Mouse (Mus musculus) stomach, postnatal 0 days (tissue): ENCODE measurements around the gene Gimap8. TPM values are rescaled to one million over a fixed set of nuclear protein-coding genes. Genes with fewer than 3 reads are reported as not detected.

Experiments used
- ATAC-seq: fragments of 200-750 bp; cut with Nextera tagmentation; 2 replicates; pipeline ENCODE4 v1.8.0; 2017; ENCODE audit not compliant: low FRiP score, low TSS enrichment
- DNase-seq: peaks from one replicate; pipeline ENCODE4 v3.0.0-alpha.2; 2016; ENCODE audit warnings: low spot score
- H3K27ac ChIP-seq: fragments of 300-500 bp; sonication (generic); replicated peaks from 2 replicates; pipeline ENCODE4 v1.5.1; 2014; ENCODE audit warnings: mild to moderate bottlenecking, control low read depth
- H3K27me3 ChIP-seq: fragments of 300-500 bp; sonication (generic); 2 replicates; pipeline ENCODE4 v1.6.1; 2014; ENCODE audit warnings: low read length; ENCODE audit not compliant: control insufficient read depth, insufficient read depth
- H3K36me3 ChIP-seq: fragments of 300-500 bp; sonication (generic); 2 replicates; pipeline ENCODE4 v1.6.1; 2014; ENCODE audit warnings: low read length, mixed read lengths; ENCODE audit not compliant: control insufficient read depth, insufficient read depth
- H3K4me1 ChIP-seq: fragments of 300-500 bp; sonication (generic); replicated peaks from 2 replicates; pipeline ENCODE4 v1.6.1; 2014; ENCODE audit warnings: antibody characterized with exemption; ENCODE audit not compliant: control insufficient read depth, insufficient read depth
- H3K4me2 ChIP-seq: fragments of 300-500 bp; sonication (generic); replicated peaks from 2 replicates; pipeline ENCODE4 v1.6.1; 2014; ENCODE audit warnings: low read depth, mild to moderate bottlenecking, control low read depth, moderate library complexity
- H3K4me3 ChIP-seq: fragments of 300-500 bp; sonication (generic); 2 replicates; pipeline ENCODE4 v1.5.1; 2014; ENCODE audit warnings: low read depth, low read length, control low read depth
- H3K9ac ChIP-seq: fragments of 300-500 bp; sonication (generic); 2 replicates; pipeline ENCODE4 v1.6.1; 2014; ENCODE audit warnings: mild to moderate bottlenecking, low read length, control low read depth, mixed read lengths
- H3K9me3 ChIP-seq: fragments of 300-500 bp; sonication (generic); 2 replicates; pipeline ENCODE4 v1.6.1; 2016; ENCODE audit warnings: low read length; ENCODE audit not compliant: control insufficient read depth
- CTCF ChIP-seq: IDR thresholded peaks from 2 replicates; pipeline ENCODE4 v1.5.1; 2016; ENCODE audit warnings: antibody characterized with exemption, low read depth, mild to moderate bottlenecking, moderate library complexity
- EP300 ChIP-seq: optimal IDR thresholded peaks from 2 replicates; pipeline ENCODE3; 2016; ENCODE audit warnings: antibody characterized with exemption
- WGBS: fragments of 180-500 bp; shearing (Covaris S2); extraction: QIAGEN DNeasy Blood & Tissue Kit; methylation state at CpG from one replicate; pipeline ENCODE4 v1.1.7; 2014; 5-methylcytosine and 5-hydroxymethylcytosine counted together
- polyA plus RNA-seq: library from polyadenylated mRNA; unstranded; fragments of >200 nt; fragmentation: Nextera tagmentation; extraction: Ambion mirVana; gene quantifications from 2 replicates; pipeline ENCODE4 v1.2.1, GENCODE M21; 2015

Gimap8 gene
- polyA plus RNA-seq, 1 experiment from 2014 or later: 0.74 TPM

DNA sequence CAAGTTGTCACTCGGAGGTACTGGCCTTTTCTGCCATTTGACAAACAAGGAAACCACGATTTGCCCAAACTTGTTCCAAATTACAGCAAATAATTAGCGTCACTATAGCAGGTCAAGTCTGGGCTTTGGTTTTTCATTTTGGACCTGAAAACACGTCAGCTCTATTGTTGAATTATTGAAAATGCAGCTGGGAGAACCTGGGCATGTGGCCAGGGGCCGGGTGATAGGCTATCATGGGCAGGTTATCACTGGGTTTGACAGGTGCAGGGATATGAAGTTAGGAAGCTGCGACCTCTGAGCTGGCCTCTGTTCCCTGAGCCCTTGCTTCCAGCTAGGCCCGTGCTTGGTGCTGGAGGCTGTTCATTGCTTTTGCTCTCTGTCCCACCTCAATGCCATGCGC is 16.2 kb upstream of the Gimap8 start:
- no peaks in the 10 kb centered on the region for H3K36me3 ChIP-seq
- no peak overlapping the region for H3K4me3 ChIP-seq
- DNase-seq: no peak
- H3K4me1 ChIP-seq: peaks cover 8% of the 10 kb centered on the region; the same call in 1 of the 2 replicates
- no peak overlapping the region for H3K27ac ChIP-seq
- TF ChIP-seq CTCF: no peak
- TF ChIP-seq EP300: no peak
- ATAC-seq: no peak
- H3K9me3 ChIP-seq: no peaks in the 10 kb centered on the region
- 74% methylated on average over 8 of the region's 8 CpGs for WGBS
- no peak overlapping the region for H3K4me2 ChIP-seq
- no peaks in the 10 kb centered on the region for H3K27me3 ChIP-seq
- no peak overlapping the region for H3K9ac ChIP-seq

- H3K4me3 ChIP-seq: no peak overlapping the region
- ATAC-seq (no peak), DNase-seq (no peak)
- no peaks in the 10 kb centered on the region for H3K36me3 ChIP-seq
- 79% methylated on average over 2 of the region's 2 CpGs for whole genome bisulfite sequencing
- no peak overlapping the region for H3K9ac ChIP-seq
- TF ChIP-seq EP300 (no peak), CTCF (no peak)
- H3K27ac ChIP-seq: no peak overlapping the region
- H3K4me2 ChIP-seq: no peak overlapping the region
- H3K4me1 ChIP-seq: no peaks in the 10 kb centered on the region
- no peaks in the 10 kb centered on the region for H3K27me3 ChIP-seq
- no peaks in the 10 kb centered on the region for H3K9me3 ChIP-seq
Measured at GRCm38 (mm10) chr6:48635105-48635504, 11.9 kb upstream of the Gimap8 start.

DNA sequence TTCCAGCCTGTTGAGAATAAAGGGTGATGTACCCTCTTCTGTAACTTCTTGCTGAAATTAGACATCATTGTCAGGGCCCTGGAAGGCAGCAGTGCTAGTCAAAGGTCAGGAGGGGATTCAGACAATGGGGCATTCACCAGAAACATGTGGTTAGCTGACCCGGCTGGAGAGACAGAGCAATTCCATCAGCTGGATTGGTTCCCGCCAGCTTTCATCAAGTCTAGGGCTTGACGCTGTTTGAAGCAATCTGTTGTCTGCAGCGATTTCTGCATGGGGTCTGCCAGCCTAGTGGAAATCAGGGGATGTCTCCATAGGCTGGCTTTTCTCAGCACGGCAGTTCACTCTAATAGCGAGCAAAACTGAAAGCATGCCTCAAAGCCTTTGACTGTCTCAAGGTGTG is 10.5 kb upstream of the Gimap8 start:
- TF ChIP-seq EP300 (no peak), CTCF (no peak)
- Histone ChIP-seq H3K9me3 (no peaks in the 10 kb centered on the region), H3K27ac (no peak overlapping the region), H3K4me1 (no peaks in the 10 kb centered on the region), H3K36me3 (no peaks in the 10 kb centered on the region), H3K4me3 (no peak overlapping the region), H3K4me2 (no peak overlapping the region), H3K27me3 (no peaks in the 10 kb centered on the region), H3K9ac (no peak overlapping the region)
- 68% methylated on average over 6 of the region's 6 CpGs for WGBS
- DNase-seq: no peak
- no peak for ATAC-seq

DNA sequence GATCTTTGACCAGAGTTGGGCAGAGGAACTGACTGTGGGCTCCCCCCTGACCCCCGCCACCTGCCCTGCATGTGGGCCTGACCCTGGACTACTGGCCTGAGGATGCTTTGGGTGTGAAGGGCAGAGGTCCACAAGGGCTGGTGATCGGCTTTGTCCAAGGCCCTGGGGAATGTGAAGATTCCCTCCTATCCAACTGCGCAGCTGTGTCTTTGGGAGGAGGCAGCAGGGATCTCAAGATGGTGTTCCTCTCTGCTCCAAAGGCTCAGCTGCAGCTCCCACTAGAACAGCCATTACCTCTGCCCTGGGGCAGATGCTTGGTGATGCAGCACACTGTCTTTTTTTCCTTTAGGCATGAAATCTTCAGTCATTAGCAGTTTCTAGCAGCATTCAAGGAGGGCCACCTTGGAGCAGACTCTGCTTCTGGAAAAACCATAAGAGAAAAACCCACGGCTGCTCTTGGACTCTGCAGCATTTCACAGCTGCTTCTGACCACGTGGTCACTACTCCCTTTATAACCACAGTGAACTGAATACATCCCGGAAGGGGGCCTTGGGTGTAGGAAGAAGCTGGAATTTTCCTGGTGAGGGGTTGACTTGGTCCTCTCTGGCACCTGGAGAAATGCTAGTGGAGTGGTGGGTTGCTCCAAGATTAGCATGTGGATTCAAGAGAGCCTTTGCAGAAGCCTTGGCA is 9.1 kb upstream of the Gimap8 start:
- H3K27me3 ChIP-seq: no peaks in the 10 kb centered on the region
- WGBS: 66% methylated on average over 6 of the region's 6 CpGs

GRCm38 (mm10) chr6:48638553-48638952 is 8.5 kb upstream of the Gimap8 start:
- ATAC-seq (no peak), DNase-seq (no peak)
- H3K4me2 ChIP-seq: no peak overlapping the region
- H3K4me1 ChIP-seq: no peaks in the 10 kb centered on the region
- no peak overlapping the region for H3K9ac ChIP-seq
- no peak for TF ChIP-seq CTCF
- TF ChIP-seq EP300: no peak
- H3K9me3 ChIP-seq: no peaks in the 10 kb centered on the region
- 64% methylated on average over 2 of the region's 2 CpGs for WGBS
- H3K36me3 ChIP-seq: no peaks in the 10 kb centered on the region
- no peak overlapping the region for H3K4me3 ChIP-seq
- H3K27me3 ChIP-seq: no peaks in the 10 kb centered on the region
- H3K27ac ChIP-seq: no peak overlapping the region

More for the DNA sequence above, 9.1 kb upstream of the Gimap8 start:
- Histone ChIP-seq H3K4me3 (no peak overlapping the region), H3K9me3 (no peaks in the 10 kb centered on the region), H3K4me2 (no peak overlapping the region), H3K4me1 (no peaks in the 10 kb centered on the region), H3K27ac (no peak overlapping the region), H3K9ac (no peak overlapping the region), H3K36me3 (no peaks in the 10 kb centered on the region)
- no peak for DNase-seq
- no peak for TF ChIP-seq EP300
- no peak for TF ChIP-seq CTCF
- ATAC-seq: no peak

- 63% methylated on average over 6 of the region's 6 CpGs for WGBS
- no peak overlapping the region for H3K9ac ChIP-seq
Measured at GRCm38 (mm10) chr6:48641391-48641790, 5.6 kb upstream of the Gimap8 start.

More at GRCm38 (mm10) chr6:48641391-48641790, 5.6 kb upstream of the Gimap8 start:
- Histone ChIP-seq H3K4me1 (no peaks in the 10 kb centered on the region), H3K36me3 (no peaks in the 10 kb centered on the region), H3K27me3 (no peaks in the 10 kb centered on the region), H3K4me2 (no peak overlapping the region), H3K4me3 (no peak overlapping the region), H3K27ac (no peak overlapping the region), H3K9me3 (no peaks in the 10 kb centered on the region)
- DNase-seq: no peak
- TF ChIP-seq CTCF (no peak), EP300 (no peak)
- ATAC-seq: no peak
